In the genomic region with DNA sequence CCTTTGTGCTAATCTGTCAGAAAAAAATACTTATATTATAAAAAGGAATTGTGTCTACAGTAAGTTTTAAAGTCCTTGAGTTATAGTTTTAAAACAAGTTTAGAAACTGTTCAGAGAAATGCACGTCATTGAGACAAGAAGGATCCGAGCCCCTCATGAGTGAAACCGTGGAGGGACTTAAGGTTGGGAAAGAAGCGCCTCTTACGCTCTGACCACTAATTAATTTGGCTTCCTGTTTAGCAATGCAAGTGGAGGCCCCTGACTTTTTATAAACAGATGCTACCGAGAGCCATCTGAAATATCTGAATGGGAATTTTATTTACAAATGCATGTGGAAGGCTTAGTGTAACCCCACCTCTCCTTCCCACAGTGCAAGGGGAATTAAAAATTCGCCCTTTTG, we compare ENCODE assay signal across 18 mouse cellular contexts. TPM values are rescaled to one million over a fixed set of nuclear protein-coding genes. Genes with fewer than 3 reads are reported as not detected.
A peak's percentile ranks its signal among the peaks of the same experiment; 100 is the strongest.
DNase-seq lines count a peak whose midpoint lies in the region; ATAC-seq lines count a peak whose summit lies in the region.
"Had no signal": no experiment of that assay in that cellular context is flagged by ENCODE, and none has a peak within 500 bp of the region (broad histone marks: within the 10 kb centered on the region; RNA-seq: fewer than 3 reads in every experiment).

No protein-coding gene starts in this region.

- ATAC-seq in hindbrain, embryonic 12.5 days (ENCODE audit: low FRiP score) = no peak
- ATAC-seq in midbrain, embryonic 12.5 days (ENCODE audit: low FRiP score, low read depth) = no peak
- ATAC-seq in midbrain, embryonic 13.5 days = no peak
- peak; percentile 86 for ATAC-seq in granulocyte monocyte progenitor cell, adult 5-6 weeks (replicated peaks; ENCODE audit: poor library complexity, severe bottlenecking)
- ATAC-seq: forebrain, postnatal 0 days; hindbrain, postnatal 0 days; Patski had no signal

- no peaks in the 10 kb centered on the region for H3K9me3 ChIP-seq in hindbrain, embryonic 10.5 days
- H3K9me3 ChIP-seq in hindbrain, embryonic 12.5 days (replicated peaks) = no peaks in the 10 kb centered on the region
- H3K9me3 ChIP-seq in midbrain, embryonic 12.5 days = no peaks in the 10 kb centered on the region
- no peaks in the 10 kb centered on the region for H3K9me3 ChIP-seq in midbrain, embryonic 13.5 days
- H3K9me3 ChIP-seq: heart, embryonic 13.5 days; hindbrain, embryonic 13.5 days had no signal

- no peak for DNase-seq in hindbrain, embryonic 10.5 days (ENCODE audit: low spot score)
- no peak for DNase-seq in cerebellum, postnatal 25 days
- DNase-seq: adrenal gland, adult 2 months; adrenal gland, postnatal 36 days; cerebellum, adult 2 months; cerebellum, postnatal 10 days; forebrain, postnatal 0 days; gastrocnemius, postnatal 14 days; heart, postnatal 36 days had no signal

- H3K27me3 ChIP-seq in hindbrain, embryonic 10.5 days (ENCODE audit: insufficient read depth, poor library complexity, severe bottlenecking) = peaks cover 8% of the 10 kb centered on the region; the same call in 1 of the 2 replicates
- H3K27me3 ChIP-seq in hindbrain, embryonic 12.5 days = no peaks in the 10 kb centered on the region
- no peaks in the 10 kb centered on the region for H3K27me3 ChIP-seq in midbrain, embryonic 12.5 days
- no peaks in the 10 kb centered on the region for H3K27me3 ChIP-seq in midbrain, embryonic 13.5 days
- H3K27me3 ChIP-seq: CH12.LX; heart, embryonic 13.5 days; hindbrain, embryonic 13.5 days; Patski had no signal

- peaks cover 14% of the 10 kb centered on the region for H3K36me3 ChIP-seq in hindbrain, embryonic 10.5 days
- no peaks in the 10 kb centered on the region for H3K36me3 ChIP-seq in hindbrain, embryonic 12.5 days
- H3K36me3 ChIP-seq in midbrain, embryonic 12.5 days = 0 out of 2 replicates have a peak, but pooled peaks cover 10% of the 10 kb centered on the region
- H3K36me3 ChIP-seq in midbrain, embryonic 13.5 days = peaks cover 10% of the 10 kb centered on the region
- H3K36me3 ChIP-seq: heart, embryonic 13.5 days had no signal

- peaks cover 33% of the 10 kb centered on the region for H3K4me1 ChIP-seq in hindbrain, embryonic 10.5 days (replicated peaks)
- H3K4me1 ChIP-seq in hindbrain, embryonic 12.5 days = peaks cover 20% of the 10 kb centered on the region
- H3K4me1 ChIP-seq in midbrain, embryonic 12.5 days = peaks cover 29% of the 10 kb centered on the region
- H3K4me1 ChIP-seq in midbrain, embryonic 13.5 days (replicated peaks) = peaks cover 23% of the 10 kb centered on the region

- no peak overlapping the region for H3K4me3 ChIP-seq in hindbrain, embryonic 10.5 days
- H3K4me3 ChIP-seq in hindbrain, embryonic 12.5 days = no peak overlapping the region
- H3K4me3 ChIP-seq in midbrain, embryonic 12.5 days = no peak overlapping the region
- H3K4me3 ChIP-seq in midbrain, embryonic 13.5 days (replicated peaks) = no peak overlapping the region
- H3K4me3 ChIP-seq: heart, embryonic 13.5 days; hindbrain, embryonic 13.5 days had no signal

- 42% methylated on average over 7 of the region's 7 CpGs for WGBS in hindbrain, embryonic 10.5 days
- 46% methylated on average over 7 of the region's 7 CpGs for WGBS in hindbrain, embryonic 12.5 days
- 27% methylated on average over 7 of the region's 7 CpGs for WGBS in midbrain, embryonic 12.5 days
- 31% methylated on average over 7 of the region's 7 CpGs for WGBS in midbrain, embryonic 13.5 days

- H3K4me2 ChIP-seq in hindbrain, embryonic 12.5 days (replicated peaks) = no peak overlapping the region
- no peak overlapping the region for H3K4me2 ChIP-seq in midbrain, embryonic 12.5 days (replicated peaks)
- H3K4me2 ChIP-seq in midbrain, embryonic 13.5 days (replicated peaks) = no peak overlapping the region
- H3K4me2 ChIP-seq: heart, embryonic 13.5 days; hindbrain, embryonic 13.5 days had no signal

- no peak overlapping the region for H3K9ac ChIP-seq in hindbrain, embryonic 12.5 days
- H3K9ac ChIP-seq in midbrain, embryonic 12.5 days (replicated peaks) = no peak overlapping the region
- H3K9ac ChIP-seq in midbrain, embryonic 13.5 days (replicated peaks) = no peak overlapping the region
- H3K9ac ChIP-seq: forebrain, postnatal 0 days; heart, embryonic 13.5 days; hindbrain, embryonic 13.5 days had no signal

- peak overlapping the region; percentile 23; the same call in 1 of the 2 replicates for H3K27ac ChIP-seq in hindbrain, embryonic 10.5 days
- no peak overlapping the region for H3K27ac ChIP-seq in hindbrain, embryonic 12.5 days
- 0 out of 2 replicates have a peak overlapping the region, but pooled peaks have one; percentile 26 for H3K27ac ChIP-seq in midbrain, embryonic 12.5 days (replicated peaks)
- no peak overlapping the region for H3K27ac ChIP-seq in midbrain, embryonic 13.5 days
- H3K27ac ChIP-seq: heart, embryonic 13.5 days; hindbrain, embryonic 13.5 days; hindbrain, postnatal 0 days had no signal

RNA-seq across cellular contexts. Expression of gene Eif4e3, which starts 41.3 kb away (rescaled TPM):
- 12.0 and 15.7 TPM in 2 replicates for polyA plus RNA-seq in hindbrain, embryonic 10.5 days (2016; fragmentation: Nextera tagmentation; extraction: Ambion mirVana)
- 11.0 and 11.2 TPM in 2 replicates for polyA plus RNA-seq in hindbrain, embryonic 12.5 days (2016; fragmentation: Nextera tagmentation; extraction: Ambion mirVana)
- 12.5 and 13.0 TPM in 2 replicates for polyA plus RNA-seq in midbrain, embryonic 12.5 days (2016; fragmentation: Nextera tagmentation; extraction: Ambion mirVana)
- polyA plus RNA-seq in midbrain, embryonic 13.5 days (2015; fragmentation: Nextera tagmentation; extraction: Ambion mirVana) = 8.8 and 9.8 TPM in 2 replicates
- 23.2 and 33.9 TPM in 2 replicates for total RNA-seq in granulocyte monocyte progenitor cell, adult 5-6 weeks (2014; fragmentation: Nextera tagmentation)
- 24.1 and 26.8 TPM in 2 replicates for total RNA-seq in granulocyte monocyte progenitor cell, adult 5-6 weeks (2017)

RNA-seq across cellular contexts. Expression of gene Gm20696, which starts 41.3 kb away (rescaled TPM):
- 3.0 and 3.2 TPM in 2 replicates for polyA plus RNA-seq in hindbrain, embryonic 10.5 days (2016; fragmentation: Nextera tagmentation; extraction: Ambion mirVana)
- 4.4 and 4.6 TPM in 2 replicates for polyA plus RNA-seq in hindbrain, embryonic 12.5 days (2016; fragmentation: Nextera tagmentation; extraction: Ambion mirVana)
- 4.5 and 6.9 TPM in 2 replicates for polyA plus RNA-seq in midbrain, embryonic 12.5 days (2016; fragmentation: Nextera tagmentation; extraction: Ambion mirVana)
- 3.2 and 3.6 TPM in 2 replicates for polyA plus RNA-seq in midbrain, embryonic 13.5 days (2015; fragmentation: Nextera tagmentation; extraction: Ambion mirVana)
- total RNA-seq in granulocyte monocyte progenitor cell, adult 5-6 weeks (2014; fragmentation: Nextera tagmentation) = 28.1 and 28.6 TPM in 2 replicates
- total RNA-seq in granulocyte monocyte progenitor cell, adult 5-6 weeks (2017) = 5.2 and 7.3 TPM in 2 replicates

Comparison
In these comparisons a context has a peak if more than half of its experiments do, and no peak if none do; other contexts are left out.
1. H3K27ac ChIP-seq: peak in hindbrain, embryonic 10.5 days (single experiment) and midbrain, embryonic 12.5 days (single experiment); none in hindbrain, embryonic 12.5 days (single experiment) and midbrain, embryonic 13.5 days (single experiment).